Mouse (Mus musculus) ovary, postnatal 36 days (tissue): ENCODE data around the gene Cped1.

Experiments used
- DNase-seq: peaks from one replicate; pipeline ENCODE4 v3.0.0; 2022; ENCODE audit warnings: low spot score, mixed read lengths

Cped1 gene

DNA sequence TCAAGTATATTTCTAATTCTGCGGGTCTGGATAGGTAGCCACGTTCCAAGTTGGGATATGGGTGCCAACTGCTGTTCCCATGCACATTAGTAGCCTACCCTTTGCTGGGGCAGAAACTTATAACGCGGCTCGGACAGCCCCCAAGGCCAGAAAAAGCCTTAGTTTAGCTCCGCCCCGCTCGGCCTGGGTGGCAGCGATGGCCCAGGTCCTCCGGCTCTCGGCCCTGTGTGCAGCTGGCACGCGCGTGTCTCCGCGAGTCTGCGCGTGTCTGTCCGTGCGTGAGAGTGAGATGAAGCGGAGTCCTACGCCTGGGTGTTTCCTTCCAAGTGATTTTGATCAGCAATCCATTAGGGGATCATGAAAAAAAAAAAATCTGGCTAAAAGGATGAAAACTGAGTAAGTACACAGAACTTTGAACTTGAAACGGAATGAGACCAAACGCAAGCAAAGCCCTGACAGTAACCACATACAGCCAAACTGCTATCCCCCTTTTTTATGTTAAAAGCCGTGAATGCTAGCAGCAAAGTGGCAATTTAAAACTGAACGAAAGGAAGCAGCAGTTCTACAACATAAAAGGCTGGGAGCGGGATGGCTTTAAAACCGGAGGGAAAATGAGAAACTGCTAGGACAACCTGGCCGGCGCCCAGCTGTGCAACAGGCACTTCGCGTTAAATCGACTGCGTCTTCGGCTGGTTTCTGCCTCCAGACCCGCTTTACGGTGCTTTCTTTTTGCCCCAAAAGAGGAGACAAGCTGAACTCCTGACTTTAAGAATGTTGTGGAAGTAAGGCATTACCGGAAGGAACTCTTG is at the start of gene Cped1:
Gene Cped1, plus strand, starts transcription at position 185 of the 809 bp plus-strand sequence.
- peak; percentile 80 for DNase-seq

DNA sequence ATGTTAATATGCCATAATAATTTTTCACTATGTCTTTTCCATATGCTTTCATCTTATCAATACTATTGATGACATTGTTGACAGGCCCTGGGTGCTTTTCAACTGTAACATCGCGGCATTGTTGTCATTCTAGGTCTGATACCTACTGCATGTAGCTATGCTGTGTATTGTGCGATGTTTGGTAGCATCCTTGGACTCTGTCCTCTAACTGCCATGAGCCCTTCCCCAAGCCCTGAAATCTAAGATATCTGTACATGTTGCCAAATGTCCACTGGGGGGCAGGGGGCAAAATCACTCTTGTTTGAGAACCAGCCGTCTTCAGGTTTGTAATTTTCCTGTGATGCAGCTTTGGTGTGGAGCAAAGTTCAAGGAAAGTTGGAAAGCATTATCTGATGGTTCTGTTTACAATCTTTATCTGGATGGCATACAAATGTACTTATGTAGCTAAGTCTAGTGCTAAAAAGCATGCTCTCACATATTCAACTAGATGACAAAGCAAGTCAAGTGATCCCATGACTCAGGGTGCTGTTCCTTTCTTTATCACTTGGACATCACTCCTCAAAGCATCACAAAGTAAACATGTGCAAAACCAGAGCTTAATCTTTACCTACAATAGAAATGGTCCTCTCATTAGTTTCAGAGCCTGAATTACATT is 47.6 kb upstream of the Cped1 start:
- no peak for DNase-seq

DNA sequence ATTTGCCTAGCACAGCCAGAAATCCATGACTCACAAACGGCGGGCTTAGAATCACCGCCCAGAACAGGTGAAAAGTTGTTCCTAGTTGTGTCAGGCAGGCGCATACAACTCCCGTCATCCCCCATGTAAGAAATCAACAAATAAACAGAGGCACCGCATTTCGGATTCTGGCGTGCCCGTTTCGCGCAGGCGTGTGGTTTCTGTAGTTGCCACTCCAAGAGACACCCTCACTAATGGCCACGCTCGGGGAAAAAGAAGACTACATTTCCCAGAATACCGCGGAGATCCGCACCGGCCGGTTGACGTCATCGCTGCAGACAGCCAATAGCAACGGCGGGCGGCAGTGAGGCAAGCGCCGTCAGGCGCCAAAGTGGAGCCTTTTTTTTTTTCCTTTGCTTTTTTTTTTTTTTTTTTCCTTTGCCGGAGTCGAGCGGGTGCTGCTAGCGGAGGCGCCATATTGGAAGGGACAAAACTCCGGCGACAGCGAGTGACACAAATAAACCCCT is 36.4 kb upstream of the Cped1 start, which contains the start of gene Ing3:
Gene Ing3, plus strand, starts transcription at position 346 of the 506 bp plus-strand sequence.
- peak; percentile 96 for DNase-seq

- peak; percentile 95 for DNase-seq
Measured at GRCm38 (mm10) chr6:21949771-21950448, 35.8 kb upstream of the Cped1 start.

DNA sequence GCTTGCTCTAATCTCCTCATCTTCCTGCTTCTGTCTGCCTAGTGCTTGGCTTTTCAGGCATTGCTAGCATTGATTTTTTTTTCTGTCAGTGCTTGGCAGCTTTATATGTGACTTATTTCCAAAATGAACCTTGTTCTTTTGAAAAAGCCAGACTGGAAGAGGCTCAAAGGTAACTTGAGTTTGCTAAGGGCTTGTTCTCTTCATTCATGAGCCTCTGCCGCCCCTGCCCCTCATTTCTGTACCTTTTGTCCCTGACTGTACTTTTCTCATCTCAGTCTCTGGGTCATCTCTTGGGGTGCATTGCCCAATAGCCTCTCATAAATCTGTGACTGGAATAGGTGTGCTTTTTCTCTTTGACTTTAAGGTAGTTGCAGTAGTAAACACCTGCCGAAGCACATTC is 35.0 kb upstream of the Cped1 start:
- no peak for DNase-seq

- no peak for DNase-seq
Measured at GRCm38 (mm10) chr6:21955468-21955867, 30.2 kb upstream of the Cped1 start.

DNA sequence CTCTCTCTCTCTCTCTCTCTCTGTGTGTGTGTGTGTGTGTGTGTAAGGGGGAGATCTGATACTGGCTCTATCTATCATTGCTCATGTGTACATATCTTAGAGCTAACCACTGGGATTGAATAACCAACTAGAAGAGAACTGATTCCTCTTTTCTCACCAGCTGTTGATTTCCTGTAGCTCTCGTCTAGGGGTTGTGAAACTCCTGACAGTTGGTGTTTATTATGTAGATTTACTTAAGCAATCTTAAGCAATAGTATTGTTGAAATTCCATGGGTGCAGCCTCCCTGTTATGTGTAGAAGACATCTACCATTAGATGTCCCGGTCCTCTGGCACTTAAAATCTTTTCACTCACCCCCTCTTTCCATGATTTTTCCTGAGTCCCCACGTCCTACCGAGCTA is 26.8 kb upstream of the Cped1 start:
- no peak for DNase-seq

DNA sequence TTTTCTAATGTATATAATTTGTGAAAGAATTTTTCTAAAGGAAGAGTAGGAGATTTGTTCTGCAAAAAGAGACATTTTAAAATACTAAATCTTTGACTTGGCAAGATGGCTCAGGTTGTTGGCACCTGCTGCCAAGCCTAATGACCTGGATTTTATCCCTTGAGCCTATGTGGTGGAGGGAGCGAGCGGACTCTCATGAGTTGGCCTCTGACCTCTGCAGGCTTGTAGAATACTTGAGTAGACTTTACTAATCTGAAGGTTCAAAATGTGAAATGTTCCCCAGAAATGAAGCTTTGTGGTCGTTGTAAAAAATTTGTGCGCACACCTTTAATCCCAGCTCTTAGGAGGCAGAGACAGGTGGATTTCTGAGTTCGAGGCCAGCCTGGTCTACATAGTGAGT is 25.8 kb upstream of the Cped1 start:
- DNase-seq: no peak

DNA sequence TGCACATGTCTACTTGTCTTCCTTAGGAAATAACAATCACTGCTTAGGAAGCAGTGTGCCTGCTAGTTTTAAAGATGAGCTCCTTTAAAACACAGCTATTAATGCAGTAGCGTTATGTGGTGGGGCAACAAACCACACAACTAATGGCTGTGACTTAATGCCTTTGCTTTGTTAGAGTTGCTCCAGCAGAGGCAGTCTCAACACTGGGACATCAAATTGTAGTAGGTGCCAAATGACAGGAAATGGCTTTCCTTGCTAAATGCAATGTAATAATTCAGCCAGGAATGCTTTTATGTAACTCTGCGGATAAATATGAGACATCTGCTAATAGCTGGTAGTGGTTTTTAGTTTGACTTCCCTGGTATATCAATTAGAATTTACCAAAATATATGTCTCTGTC is 8.2 kb upstream of the Cped1 start:
- no peak for DNase-seq

DNA sequence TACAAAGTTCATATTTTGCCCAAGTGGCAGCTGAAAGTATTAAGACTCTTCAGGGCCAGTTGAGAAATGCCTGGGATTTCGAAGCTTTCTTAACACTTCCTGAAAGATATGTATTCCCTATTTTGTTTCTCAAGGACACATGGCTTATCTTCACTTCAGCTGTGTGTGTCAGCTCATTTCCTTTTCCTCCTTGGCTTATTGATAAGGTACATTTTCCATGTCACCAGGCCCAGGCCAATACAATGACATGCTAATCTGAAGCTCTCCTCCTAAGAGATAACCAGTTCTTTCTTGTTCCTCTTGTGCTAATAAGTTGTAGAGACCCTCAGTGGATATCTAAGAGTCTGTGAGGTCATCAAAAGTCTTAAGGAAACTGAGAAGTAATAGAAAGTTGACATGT is 4.6 kb upstream of the Cped1 start:
- DNase-seq: no peak

DNA sequence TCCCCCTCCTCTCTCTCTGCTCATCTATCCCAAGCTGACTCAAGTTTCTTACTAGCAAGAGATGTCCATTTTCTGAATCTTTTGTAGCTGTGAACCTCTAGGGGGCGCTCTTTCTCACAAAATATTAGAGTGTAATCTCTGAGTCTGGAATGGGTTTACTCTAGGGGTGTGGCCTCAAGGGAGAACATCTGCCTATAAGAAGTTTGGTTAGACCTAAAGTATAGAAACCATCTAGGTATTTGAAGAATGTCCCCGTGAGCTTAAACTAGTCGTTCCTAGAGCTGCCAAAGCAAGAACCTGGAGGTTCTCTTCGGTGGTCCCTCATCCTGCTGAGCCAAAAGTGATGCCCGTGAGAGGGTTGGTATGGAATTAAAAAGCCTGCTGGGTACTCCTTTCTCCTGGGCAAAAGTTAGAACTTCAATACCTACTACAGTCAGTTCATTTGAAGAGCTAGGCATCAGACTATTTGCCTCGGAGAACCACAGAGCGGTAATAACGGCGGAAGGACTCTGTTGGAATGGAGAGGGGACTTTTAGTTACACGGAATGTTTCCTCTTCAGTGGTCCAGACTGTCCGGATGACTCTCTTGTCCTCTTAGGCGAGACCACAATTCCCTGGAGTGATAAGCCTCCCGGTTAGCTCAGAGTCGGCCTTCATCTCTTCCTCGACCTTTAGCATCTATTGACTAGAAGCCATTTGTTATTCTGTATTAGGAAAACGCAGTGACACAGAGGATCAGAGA is 555 bp upstream of the Cped1 start:
- no peak for DNase-seq

GRCm38 (mm10) chr6:21986660-21987331 is 1.1 kb downstream of the Cped1 start:
- DNase-seq: peak; percentile 41

- DNase-seq: no peak
Measured at GRCm38 (mm10) chr6:21987554-21987953, 1.8 kb downstream of the Cped1 start.

GRCm38 (mm10) chr6:21988296-21988695 is 2.6 kb downstream of the Cped1 start:
- DNase-seq: no peak

DNA sequence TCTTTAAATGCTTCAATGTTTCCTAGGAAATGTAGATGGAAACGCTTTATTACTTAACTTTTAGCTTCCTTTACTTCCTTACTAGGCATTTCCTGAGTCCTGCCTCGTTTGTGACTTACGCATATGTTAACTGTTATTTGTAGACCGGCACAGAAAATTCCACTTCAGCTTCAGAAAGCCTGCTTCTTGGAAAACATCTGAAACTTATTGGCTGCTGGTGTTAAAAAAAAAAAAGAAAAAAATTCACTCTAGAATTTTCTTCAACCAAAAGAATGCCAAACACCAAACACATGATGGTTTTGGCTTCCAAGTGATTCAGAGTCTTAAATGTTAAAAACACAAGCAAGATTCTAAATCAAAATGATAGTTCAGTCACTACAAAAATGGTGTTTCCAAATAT is 3.4 kb downstream of the Cped1 start:
- no peak for DNase-seq

- DNase-seq: no peak
Measured at GRCm38 (mm10) chr6:21990181-21991135, 4.7 kb downstream of the Cped1 start.

GRCm38 (mm10) chr6:21991151-21991550 is 5.4 kb downstream of the Cped1 start:
- DNase-seq: no peak

GRCm38 (mm10) chr6:21993070-21993469 is 7.4 kb downstream of the Cped1 start:
- DNase-seq: no peak

GRCm38 (mm10) chr6:21998131-21998530 is 12.4 kb downstream of the Cped1 start:
- no peak for DNase-seq

- no peak for DNase-seq
Measured at GRCm38 (mm10) chr6:21999025-21999424, 13.3 kb downstream of the Cped1 start.
